Mouse (Mus musculus): ENCODE data around the gene Cp.
A peak's percentile ranks its signal among the peaks of the same experiment; 100 is the strongest.
"Not testable (repeated sequence)": the region's sequence is repeated elsewhere in the genome, so short reads cannot be mapped to it uniquely, and the experiment has no call there.

Gene Cp

GRCm38 (mm10) chr3:19956885-19957284 lies at the start of gene Cp:
Gene Cp, plus strand, starts transcription at chr3:19957054.
- DNase-seq = peak in 1 of 2 experiments; percentile 23

GRCm38 (mm10) chr3:19948552-19948951 lies 8.3 kb upstream of the Cp start:
- no peak for DNase-seq

GRCm38 (mm10) chr3:19949401-19949800 lies 7.5 kb upstream of the Cp start:
- DNase-seq = not testable (repeated sequence)

- no peak for DNase-seq
Observed at GRCm38 (mm10) chr3:19953425-19953824, 3.4 kb upstream of the Cp start.

- peak; percentile 70 to 81 for DNase-seq
Observed at GRCm38 (mm10) chr3:19953865-19954264, 3.0 kb upstream of the Cp start.

- no peak for DNase-seq
Observed at GRCm38 (mm10) chr3:19958031-19958430, 1.2 kb downstream of the Cp start.

- DNase-seq = no peak
Observed at GRCm38 (mm10) chr3:19958983-19959382, 2.1 kb downstream of the Cp start.

- no peak for DNase-seq
Observed at GRCm38 (mm10) chr3:19960570-19961114, 3.8 kb downstream of the Cp start.

GRCm38 (mm10) chr3:19961341-19961740 lies 4.5 kb downstream of the Cp start:
- DNase-seq = no peak

- DNase-seq = peak; percentile 11 to 40
Observed at GRCm38 (mm10) chr3:19962769-19963513, 6.1 kb downstream of the Cp start.

GRCm38 (mm10) chr3:19964625-19965188 lies 7.9 kb downstream of the Cp start:
- no peak for DNase-seq

- DNase-seq = no peak
Observed at GRCm38 (mm10) chr3:19965239-19965638, 8.4 kb downstream of the Cp start.

- DNase-seq = no peak
Observed at GRCm38 (mm10) chr3:19966072-19966471, 9.2 kb downstream of the Cp start.

- DNase-seq = peak; percentile 66 to 85
Observed at GRCm38 (mm10) chr3:19978474-19978873, 21.6 kb downstream of the Cp start.

- no peak for DNase-seq
Observed at GRCm38 (mm10) chr3:19981156-19981555, 24.3 kb downstream of the Cp start.

GRCm38 (mm10) chr3:19982846-19983245 lies 26.0 kb downstream of the Cp start:
- DNase-seq = peak; percentile 37 to 53

GRCm38 (mm10) chr3:19986123-19986522 lies 29.3 kb downstream of the Cp start:
- DNase-seq = no peak

GRCm38 (mm10) chr3:19990031-19990430 lies 33.2 kb downstream of the Cp start:
- peak in 1 of 2 experiments; percentile 5 for DNase-seq

GRCm38 (mm10) chr3:19992388-19992787 lies 35.5 kb downstream of the Cp start:
- DNase-seq = no peak

GRCm38 (mm10) chr3:19999551-19999950 lies 42.7 kb downstream of the Cp start:
- no peak for DNase-seq

GRCm38 (mm10) chr3:20000806-20001205 lies 44.0 kb downstream of the Cp start:
- DNase-seq = no peak

GRCm38 (mm10) chr3:20002786-20003185 lies 45.9 kb downstream of the Cp start:
- peak; percentile 42 to 58 for DNase-seq

- DNase-seq = no peak
Observed at GRCm38 (mm10) chr3:20004422-20004821, 47.6 kb downstream of the Cp start.

- DNase-seq = no peak
Observed at GRCm38 (mm10) chr3:20005611-20006010, 48.8 kb downstream of the Cp start.

All from kidney, postnatal 36 days (tissue).